In genomic region chr17:74570585-74570984, GRCm38 (mm10) we compare ENCODE assay signal across 13 mouse cellular contexts.
"Had no signal": no experiment of that assay in that cellular context is flagged by ENCODE, and none has a peak within 500 bp of the region (broad histone marks: within the 10 kb centered on the region; RNA-seq: fewer than 3 reads in every experiment).

No protein-coding gene starts in this region.

- H3K27ac ChIP-seq: left cerebral cortex, adult 2 months; limb, embryonic 10.5 days; liver, embryonic 15.5 days; midbrain, embryonic 12.5 days; neural tube, embryonic 15.5 days had no signal

- H3K27me3 ChIP-seq: liver, embryonic 15.5 days; midbrain, embryonic 12.5 days; neural tube, embryonic 15.5 days had no signal

- H3K4me2 ChIP-seq: liver, embryonic 11.5 days; liver, embryonic 15.5 days; midbrain, embryonic 12.5 days; neural tube, embryonic 15.5 days had no signal

- DNase-seq: kidney, adult 9 months; kidney, postnatal 14 days; lung, adult 2 months; lung, postnatal 10 days; right cerebral cortex, adult 18-20 months; right cerebral cortex, postnatal 25 days; thymus, postnatal 4 days had no signal

- H3K4me3 ChIP-seq: left cerebral cortex, adult 2 months; limb, embryonic 10.5 days; liver, embryonic 15.5 days; midbrain, embryonic 12.5 days; neural tube, embryonic 15.5 days had no signal

- H3K9me3 ChIP-seq: limb, embryonic 10.5 days; liver, embryonic 15.5 days; midbrain, embryonic 12.5 days; neural tube, embryonic 15.5 days had no signal

- H3K4me1 ChIP-seq: limb, embryonic 10.5 days; midbrain, embryonic 12.5 days; neural tube, embryonic 15.5 days had no signal

- H3K9ac ChIP-seq: liver, embryonic 15.5 days; midbrain, embryonic 12.5 days; neural tube, embryonic 15.5 days had no signal
